Comparison of ENCODE assay signal across 17 mouse cellular contexts in genomic region chr1:152933962-152934361, GRCm38 (mm10). TPM values are rescaled to one million over a fixed set of nuclear protein-coding genes. Genes with fewer than 3 reads are reported as not detected.
DNase-seq lines count a peak whose midpoint lies in the region; ATAC-seq and TF ChIP-seq lines count a peak whose summit lies in the region.
"Had no signal": no experiment of that assay in that cellular context is flagged by ENCODE, and none has a peak within 500 bp of the region (broad histone marks: within the 10 kb centered on the region; RNA-seq: fewer than 3 reads in every experiment).

No protein-coding gene starts in this region.

- no peak for TF ChIP-seq POLR2A in heart, adult 2 months (IDR thresholded peaks at IDR 0.05; ENCODE audit: insufficient read depth, low read depth, low read length)

- TF ChIP-seq CTCF in heart, adult 2 months (IDR thresholded peaks at IDR 0.05): no peak

- no peak overlapping the region for H3K27ac ChIP-seq in heart, embryonic 13.5 days (replicated peaks)
- H3K27ac ChIP-seq in heart, adult 2 months: no peak overlapping the region
- no peak overlapping the region for H3K27ac ChIP-seq in neural tube, embryonic 15.5 days (replicated peaks)
- no peak overlapping the region for H3K27ac ChIP-seq in liver, embryonic 13.5 days
- H3K27ac ChIP-seq in stomach, embryonic 14.5 days (ENCODE audit: low read length): no peak overlapping the region
- H3K27ac ChIP-seq: midbrain, embryonic 10.5 days had no signal

- H3K36me3 ChIP-seq in heart, embryonic 13.5 days: no peaks in the 10 kb centered on the region
- no peaks in the 10 kb centered on the region for H3K36me3 ChIP-seq in heart, adult 2 months (ENCODE audit: control insufficient read depth, insufficient read depth, low read length)
- H3K36me3 ChIP-seq in neural tube, embryonic 15.5 days: no peaks in the 10 kb centered on the region
- no peaks in the 10 kb centered on the region for H3K36me3 ChIP-seq in liver, embryonic 13.5 days
- no peaks in the 10 kb centered on the region for H3K36me3 ChIP-seq in stomach, embryonic 14.5 days (ENCODE audit: control insufficient read depth, insufficient read depth, low read length)
- H3K36me3 ChIP-seq: midbrain, embryonic 10.5 days had no signal

- no peak overlapping the region for H3K9ac ChIP-seq in heart, embryonic 13.5 days
- H3K9ac ChIP-seq in heart, adult 2 months (ENCODE audit: low read depth, low read length): no peak overlapping the region
- H3K9ac ChIP-seq in neural tube, embryonic 15.5 days (replicated peaks): no peak overlapping the region
- no peak overlapping the region; the same call in 1 of the 2 replicates for H3K9ac ChIP-seq in liver, embryonic 13.5 days
- H3K9ac ChIP-seq in stomach, embryonic 14.5 days (replicated peaks; ENCODE audit: low read depth, low read length): no peak overlapping the region
- H3K9ac ChIP-seq: lung, embryonic 14.5 days had no signal

- H3K4me1 ChIP-seq in heart, embryonic 13.5 days: no peaks in the 10 kb centered on the region
- H3K4me1 ChIP-seq in heart, adult 2 months (ENCODE audit: control insufficient read depth, insufficient read depth, low read length): no peaks in the 10 kb centered on the region
- H3K4me1 ChIP-seq in neural tube, embryonic 15.5 days: no peaks in the 10 kb centered on the region
- no peaks in the 10 kb centered on the region for H3K4me1 ChIP-seq in liver, embryonic 13.5 days (replicated peaks)
- H3K4me1 ChIP-seq in stomach, embryonic 14.5 days (ENCODE audit: control insufficient read depth, insufficient read depth, low read length): no peaks in the 10 kb centered on the region

- H3K79me2 ChIP-seq in heart, adult 2 months (replicated peaks; ENCODE audit: control insufficient read depth, insufficient read depth, low read length): no peaks in the 10 kb centered on the region

- DNase-seq in heart, adult 2 months: no peak
- peak; percentile 16 for DNase-seq in neural tube, embryonic 10.5 days (ENCODE audit: extremely low spot score, low spot score)
- no peak for DNase-seq in liver, embryonic 13.5 days
- no peak for DNase-seq in heart, adult 8-10 months (ENCODE audit: low spot score)
- no peak for DNase-seq in thymus, postnatal 0 days (ENCODE audit: low spot score)
- DNase-seq: adrenal gland, postnatal 36 days; B cell, adult 2 months; cerebellum, adult 11 months; heart, postnatal 14 days; layer of hippocampus, postnatal 36 days; right cerebral cortex, postnatal 4 days had no signal

- ATAC-seq in heart, embryonic 13.5 days (ENCODE audit: extremely low read depth, insufficient number of reproducible peaks, low FRiP score, low TSS enrichment): no peak
- ATAC-seq in neural tube, embryonic 15.5 days (ENCODE audit: low FRiP score): no peak
- ATAC-seq in liver, embryonic 13.5 days (ENCODE audit: low read depth): no peak
- no peak for ATAC-seq in stomach, embryonic 14.5 days (ENCODE audit: insufficient number of reproducible peaks, insufficient read depth, low FRiP score, low read depth)

- H3K27me3 ChIP-seq in heart, embryonic 13.5 days (replicated peaks): no peaks in the 10 kb centered on the region
- H3K27me3 ChIP-seq in heart, adult 2 months (ENCODE audit: control insufficient read depth, insufficient read depth, low read length): no peaks in the 10 kb centered on the region
- no peaks in the 10 kb centered on the region for H3K27me3 ChIP-seq in neural tube, embryonic 15.5 days (replicated peaks)
- H3K27me3 ChIP-seq in liver, embryonic 13.5 days: no peaks in the 10 kb centered on the region
- no peaks in the 10 kb centered on the region for H3K27me3 ChIP-seq in stomach, embryonic 14.5 days (ENCODE audit: control insufficient read depth, insufficient read depth, low read length)

- no peaks in the 10 kb centered on the region for H3K9me3 ChIP-seq in heart, embryonic 13.5 days
- H3K9me3 ChIP-seq in neural tube, embryonic 15.5 days (replicated peaks): no peaks in the 10 kb centered on the region
- H3K9me3 ChIP-seq in liver, embryonic 13.5 days (replicated peaks): no peaks in the 10 kb centered on the region
- H3K9me3 ChIP-seq in stomach, embryonic 14.5 days (ENCODE audit: control insufficient read depth, low read depth, low read length): no peaks in the 10 kb centered on the region
- H3K9me3 ChIP-seq: midbrain, embryonic 10.5 days had no signal

- TF ChIP-seq EP300 in heart, adult 2 months (IDR thresholded peaks at IDR 0.05; ENCODE audit: insufficient read depth, low read depth, low read length): no peak

- H3K4me2 ChIP-seq in heart, embryonic 13.5 days: peak overlapping the region; percentile 3; the same call in 1 of the 2 replicates
- no peak overlapping the region for H3K4me2 ChIP-seq in neural tube, embryonic 15.5 days
- 0 out of 2 replicates have a peak overlapping the region, but pooled peaks have one; percentile 13 for H3K4me2 ChIP-seq in liver, embryonic 13.5 days
- H3K4me2 ChIP-seq in stomach, embryonic 14.5 days (replicated peaks; ENCODE audit: low read depth, low read length): 0 out of 2 replicates have a peak overlapping the region, but pooled peaks have one; percentile 3
- H3K4me2 ChIP-seq: lung, embryonic 14.5 days had no signal

- no peak overlapping the region for H3K4me3 ChIP-seq in heart, embryonic 13.5 days
- H3K4me3 ChIP-seq in heart, adult 2 months: no peak overlapping the region
- H3K4me3 ChIP-seq in neural tube, embryonic 15.5 days (replicated peaks): no peak overlapping the region
- no peak overlapping the region for H3K4me3 ChIP-seq in liver, embryonic 13.5 days (replicated peaks)
- H3K4me3 ChIP-seq in stomach, embryonic 14.5 days (ENCODE audit: low read depth, low read length): no peak overlapping the region
- H3K4me3 ChIP-seq: midbrain, embryonic 10.5 days; myocyte had no signal

- 55% methylated on average over 11 of the region's 11 CpGs for WGBS in heart, embryonic 13.5 days
- WGBS in heart, adult 2 months: 64% methylated on average over 11 of the region's 11 CpGs
- WGBS in neural tube, embryonic 15.5 days: 54% methylated on average over 11 of the region's 11 CpGs
- 31% methylated on average over 11 of the region's 11 CpGs for WGBS in liver, embryonic 13.5 days (ENCODE audit: insufficient replicate concordance)
- WGBS in stomach, embryonic 14.5 days: 46% methylated on average over 11 of the region's 11 CpGs

- intact Hi-C loops in heart, adult 2 months (cut with DNase I): no loop called here

RNA-seq across cellular contexts. Expression of gene Nmnat2, which starts 20.8 kb away (rescaled TPM):
- 0.75 and 0.83 TPM in 2 replicates for polyA plus RNA-seq in heart, embryonic 13.5 days (2015; fragmentation: Nextera tagmentation; extraction: Ambion mirVana)
- total RNA-seq in heart, adult 2 months (2021): under 1 TPM; 0.66 to 0.89 TPM
- 0.29 and 0.61 TPM in 2 replicates for polyA plus RNA-seq in heart, adult 2 months (2012; rRNA removed)
- 64.3 and 75.1 TPM in 2 replicates for polyA plus RNA-seq in neural tube, embryonic 15.5 days (2015; fragmentation: Nextera tagmentation; extraction: Ambion mirVana)
- 0.09 and 0.17 TPM in 2 replicates for polyA plus RNA-seq in liver, embryonic 13.5 days (2015; fragmentation: Nextera tagmentation; extraction: Ambion mirVana)
- polyA plus RNA-seq in stomach, embryonic 14.5 days (2014; fragmentation: Nextera tagmentation; extraction: Ambion mirVana): 3.0 and 3.8 TPM in 2 replicates
- under 1 TPM; 0.16 to 0.46 (median 0.32) TPM for total RNA-seq in heart, adult 8-10 months (2022)
- polyA plus RNA-seq in thymus, postnatal 0 days (2015; fragmentation: Nextera tagmentation; extraction: Ambion mirVana): 0.36 and 0.38 TPM in 2 replicates

RNA-seq across cellular contexts. Expression of gene Smg7, which starts 31.5 kb away (rescaled TPM):
- polyA plus RNA-seq in heart, embryonic 13.5 days (2015; fragmentation: Nextera tagmentation; extraction: Ambion mirVana): 22.3 and 22.4 TPM in 2 replicates
- total RNA-seq in heart, adult 2 months (2021): 10 to 100 TPM; 39.3 TPM
- 36.0 and 37.3 TPM in 2 replicates for polyA plus RNA-seq in heart, adult 2 months (2012; rRNA removed)
- 29.4 and 32.6 TPM in 2 replicates for polyA plus RNA-seq in neural tube, embryonic 15.5 days (2015; fragmentation: Nextera tagmentation; extraction: Ambion mirVana)
- 9.5 and 12.2 TPM in 2 replicates for polyA plus RNA-seq in liver, embryonic 13.5 days (2015; fragmentation: Nextera tagmentation; extraction: Ambion mirVana)
- 37.6 and 37.7 TPM in 2 replicates for polyA plus RNA-seq in stomach, embryonic 14.5 days (2014; fragmentation: Nextera tagmentation; extraction: Ambion mirVana)
- total RNA-seq in heart, adult 8-10 months (2022): 10 to 100 TPM; 41.8 to 46.1 (median 43.9) TPM
- polyA plus RNA-seq in thymus, postnatal 0 days (2015; fragmentation: Nextera tagmentation; extraction: Ambion mirVana): 23.5 and 24.3 TPM in 2 replicates

Comparison
In these comparisons a context has a peak if more than half of its experiments do, and no peak if none do; other contexts are left out.
1. RNA of gene Nmnat2, which starts 20.8 kb away (polyA plus RNA-seq): 64.3 to 75.1 TPM in neural tube, embryonic 15.5 days; 3.0 to 3.8 TPM in stomach, embryonic 14.5 days, 0.75 to 0.83 TPM in heart, embryonic 13.5 days, 0.36 to 0.38 TPM in thymus, postnatal 0 days, 0.29 to 0.61 TPM in heart, adult 2 months and 0.09 to 0.17 TPM in liver, embryonic 13.5 days; every median in the first group is over 10 times any median in the second.